Mouse (Mus musculus) left cerebral cortex, adult 11 months (tissue): ENCODE data around the gene Doc2a.
"Not testable (repeated sequence)": the region's sequence is repeated elsewhere in the genome, so short reads cannot be mapped to it uniquely, and the experiment has no call there.

Experiments used
- DNase-seq: peaks from one replicate; pipeline ENCODE4 v3.0.0; 2022; ENCODE audit warnings: low spot score

Doc2a gene

GRCm38 (mm10) chr7:126868003-126868402, 20.8 kb downstream of the Doc2a start:
- DNase-seq = no peak

DNA sequence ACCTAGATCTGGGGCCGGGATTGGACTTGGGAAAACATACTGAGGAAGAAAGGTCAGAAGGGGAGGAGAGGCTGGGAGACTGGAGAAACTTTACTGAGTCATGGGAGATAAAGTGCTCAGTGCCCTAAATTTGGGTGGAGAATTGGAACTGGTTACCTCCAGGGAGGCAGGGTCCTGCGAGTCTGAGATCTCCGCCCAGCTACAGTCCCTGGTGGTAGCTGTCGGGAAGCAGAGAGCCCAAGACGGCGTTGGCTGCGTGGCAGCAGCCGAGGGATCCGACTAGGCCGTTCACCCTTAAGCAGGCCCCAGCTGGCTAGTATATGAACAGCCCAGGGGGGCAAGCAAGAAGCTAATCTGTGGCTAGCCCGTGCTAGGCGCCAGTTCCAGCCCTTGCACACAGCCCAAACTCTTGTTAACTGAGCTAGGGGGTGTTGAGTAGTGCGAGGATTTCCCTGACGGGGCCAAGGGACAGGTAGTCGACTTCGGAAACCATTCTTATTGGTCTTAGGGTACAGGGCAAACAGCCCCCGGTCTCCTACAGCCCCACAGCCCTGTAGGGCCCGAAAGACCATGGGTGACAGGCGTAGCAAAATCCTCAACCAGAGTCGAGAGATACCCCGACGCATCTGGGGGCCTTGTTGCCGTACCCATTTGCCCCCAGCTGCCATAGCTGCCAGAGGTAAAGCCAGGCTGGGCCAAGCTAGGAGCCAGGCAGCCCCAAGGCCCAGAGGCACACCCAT, 22.7 kb downstream of the Doc2a start:
- no peak for DNase-seq

DNA sequence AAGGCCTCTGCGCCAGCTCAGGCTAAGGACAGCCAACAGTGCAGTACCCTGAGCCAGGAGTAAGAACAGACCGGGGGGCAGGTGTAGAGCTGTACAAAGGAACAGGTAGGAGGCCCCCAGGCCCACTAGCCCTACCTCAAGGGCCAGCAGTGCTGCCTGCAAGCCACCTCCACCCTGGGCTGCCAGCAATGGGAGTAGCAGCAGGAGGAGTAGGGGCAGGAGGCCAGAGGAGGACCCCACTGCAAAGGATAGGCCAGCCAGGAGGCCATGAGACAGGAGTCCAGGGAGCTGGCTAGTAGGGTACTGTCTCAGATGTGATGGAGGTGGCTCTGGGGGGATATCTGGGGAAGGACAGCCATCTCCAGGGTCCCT, 23.3 kb downstream of the Doc2a start:
- DNase-seq = no peak

DNA sequence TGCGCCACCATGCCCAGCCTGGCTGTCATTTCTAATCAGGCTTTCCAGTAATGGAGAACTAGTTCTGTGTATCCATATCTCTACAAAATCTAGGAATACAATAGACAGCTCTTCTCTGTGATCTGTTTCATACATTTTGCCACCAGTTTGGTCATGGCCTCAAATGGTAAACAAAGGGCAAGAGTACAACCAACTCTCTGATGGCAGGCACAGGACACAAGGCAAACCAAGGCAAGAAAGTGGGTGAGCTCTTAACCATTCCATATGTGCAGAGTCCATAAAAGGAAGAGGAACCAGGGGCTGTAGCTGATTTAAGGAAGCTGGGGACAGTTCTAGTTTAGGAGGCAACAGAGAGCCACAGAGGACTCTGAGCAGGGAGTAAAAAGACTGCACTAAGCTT, 30.0 kb downstream of the Doc2a start:
- no peak for DNase-seq

DNA sequence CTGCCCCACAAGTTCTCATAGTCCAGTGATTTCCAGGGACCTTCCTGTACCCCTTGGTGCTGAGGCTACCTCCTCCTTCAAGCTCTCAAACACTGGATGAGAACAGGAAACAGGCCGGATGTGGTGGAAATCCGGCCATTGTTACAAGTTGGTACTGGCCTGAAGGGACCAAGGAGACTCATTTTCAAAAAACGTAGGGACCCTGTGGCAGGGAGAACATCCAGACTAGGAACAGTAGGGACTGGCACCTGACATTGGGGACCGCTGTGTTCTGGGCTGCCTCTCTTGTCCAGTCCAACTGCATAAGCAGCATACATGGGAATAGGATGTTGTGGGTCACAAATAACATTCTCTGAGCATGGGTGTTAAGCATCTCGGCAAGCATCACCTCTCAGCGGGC, 33.8 kb downstream of the Doc2a start:
- no peak for DNase-seq

GRCm38 (mm10) chr7:126883731-126884181, 36.5 kb downstream of the Doc2a start:
- no peak for DNase-seq

DNA sequence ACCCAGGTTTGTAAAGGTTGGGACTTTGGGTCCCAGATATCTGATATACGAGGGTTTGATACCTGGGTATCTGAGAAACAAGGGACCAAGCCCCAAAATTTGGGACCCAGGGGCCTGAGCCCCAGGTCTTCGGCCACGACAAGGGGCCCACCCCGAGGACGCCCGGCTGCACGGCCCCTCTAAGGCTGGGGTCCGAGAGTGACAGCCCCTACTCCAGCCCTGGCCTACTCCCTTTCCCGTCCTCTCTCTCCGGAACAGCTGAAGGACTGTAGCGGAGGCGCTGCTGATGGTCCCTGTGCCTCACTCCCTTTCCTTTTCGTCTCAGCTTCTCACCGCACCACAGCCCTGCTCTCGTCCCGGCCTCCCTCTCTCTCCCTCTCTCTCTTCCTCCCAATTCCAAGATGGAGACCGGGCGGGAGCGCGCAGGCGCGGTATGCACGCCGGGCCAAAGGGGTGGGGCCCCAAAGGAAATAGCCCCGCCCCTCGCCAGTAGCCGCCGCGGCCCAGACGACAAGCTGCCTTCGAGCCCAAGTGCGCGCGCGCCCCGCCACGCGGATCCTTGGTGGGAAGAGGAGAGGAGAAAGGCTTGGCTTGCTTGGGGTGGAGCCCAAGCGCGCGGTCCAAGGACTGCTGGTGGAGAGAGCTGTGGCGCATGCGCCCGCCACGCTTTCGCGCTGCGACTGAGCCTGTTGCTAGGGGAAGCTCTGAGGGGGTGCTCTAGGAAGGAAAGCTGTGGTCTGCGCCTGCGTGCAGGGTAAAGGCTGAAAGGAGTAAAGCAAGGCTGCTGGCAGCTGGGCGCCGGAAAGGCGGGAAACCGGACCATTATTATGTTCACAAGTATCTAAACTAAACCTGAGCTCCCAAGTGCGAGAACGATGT, 37.3 kb downstream of the Doc2a start, which contains the start of gene Taok2:
TSS of gene Taok2 (minus strand) at position 418 of the 879 bp plus-strand sequence.
- peak; percentile 97 for DNase-seq

- no peak for DNase-seq
These were observed 40.1 kb downstream of the Doc2a start for GRCm38 (mm10) chr7:126887281-126887680.

DNA sequence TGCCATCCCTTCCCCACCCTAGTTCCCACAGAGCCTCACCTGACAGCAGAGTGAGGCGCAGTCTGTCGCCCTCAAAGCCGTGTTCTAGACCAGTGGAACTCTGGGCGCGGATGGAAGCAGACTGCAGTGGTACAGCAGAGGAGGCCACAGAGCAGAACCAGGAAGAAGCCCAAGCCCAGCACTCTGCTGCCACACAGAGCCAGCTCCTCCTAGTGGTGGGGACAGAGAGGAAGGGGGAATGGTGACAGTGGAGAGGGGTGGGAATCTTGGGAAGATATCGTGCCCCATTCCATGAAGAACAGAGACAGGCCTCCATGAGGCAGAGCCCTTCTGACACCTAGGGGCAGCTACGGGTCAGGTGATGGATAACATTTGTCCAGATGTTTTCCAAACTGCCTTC, 41.6 kb downstream of the Doc2a start:
- DNase-seq = no peak

- no peak for DNase-seq
These were observed 49.7 kb downstream of the Doc2a start for GRCm38 (mm10) chr7:126896912-126897311.

DNA sequence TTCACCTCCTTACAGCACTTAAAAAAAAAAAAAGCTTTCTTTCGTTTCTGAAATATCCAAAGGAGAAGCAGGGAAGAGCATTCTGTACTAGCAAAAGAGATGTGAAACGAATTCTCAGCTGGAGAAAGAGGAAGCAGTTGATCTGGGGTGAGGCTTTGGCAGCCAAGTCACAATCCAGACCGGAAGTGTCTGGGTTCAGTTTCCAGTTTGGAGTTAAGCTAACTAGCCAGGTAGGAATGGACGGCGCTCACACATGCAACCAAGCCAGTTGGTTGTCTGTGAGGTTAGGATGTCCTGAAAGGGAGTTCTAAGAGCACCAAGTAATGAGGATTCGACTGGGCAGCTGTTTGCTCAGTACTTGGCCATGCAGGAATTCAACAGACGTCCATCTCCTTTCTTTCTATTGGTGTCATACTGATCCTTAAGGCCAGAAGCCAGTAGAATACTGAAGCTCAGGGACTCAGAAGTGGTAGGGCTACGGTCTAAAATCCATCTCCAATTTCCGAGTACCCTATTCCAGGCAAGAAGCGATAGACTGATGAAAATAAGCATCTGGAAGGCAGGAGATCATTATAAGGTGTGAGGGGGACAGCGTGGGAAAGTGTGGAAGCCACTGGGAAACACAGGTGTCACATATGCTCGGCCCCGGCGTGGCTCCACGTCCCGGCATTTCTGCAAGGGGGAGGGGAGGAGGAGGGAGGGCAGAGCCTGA, 50.3 kb downstream of the Doc2a start:
- DNase-seq = no peak

DNA sequence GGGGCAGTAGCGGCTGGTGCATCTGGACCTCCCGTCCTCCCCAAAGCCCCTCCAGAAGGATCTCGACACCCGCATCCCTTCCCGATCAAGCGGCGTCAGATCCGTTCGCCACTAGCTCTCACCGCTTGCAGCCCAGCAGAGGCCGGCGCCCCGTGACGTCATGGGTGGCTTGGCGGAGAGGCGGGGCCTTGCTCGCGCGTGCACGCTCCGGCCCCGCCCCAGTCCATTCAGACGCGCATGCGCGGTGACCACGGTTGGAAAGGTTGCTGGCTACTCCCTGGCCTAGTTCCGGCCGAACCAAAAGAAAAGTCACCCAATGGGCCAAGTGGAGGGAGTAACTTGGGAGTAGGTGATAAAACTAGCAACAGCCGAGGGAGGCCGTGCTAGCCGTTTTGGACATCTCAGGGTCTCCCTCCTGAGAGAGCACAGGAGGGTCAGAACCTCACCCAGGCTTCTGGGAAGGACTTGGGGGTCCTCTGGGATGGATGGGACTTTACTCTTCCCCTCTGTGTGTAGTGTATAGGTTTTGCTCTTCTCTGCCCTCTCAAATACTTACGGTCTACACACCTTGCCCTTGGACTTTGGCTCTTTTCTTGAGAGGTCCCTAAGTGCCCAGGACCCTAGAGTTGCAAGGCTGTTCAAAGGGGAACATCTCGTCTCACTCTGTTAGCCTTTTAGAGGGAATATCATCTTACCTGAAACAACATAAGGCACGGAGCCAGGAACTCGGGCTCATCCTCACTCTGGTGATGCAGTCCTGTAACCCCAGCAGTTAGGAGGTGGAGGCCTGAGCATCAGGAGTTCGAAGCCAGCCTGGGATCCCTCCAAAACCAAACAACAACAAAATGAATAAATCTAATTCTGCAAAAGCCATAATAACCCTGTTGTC, 51.1 kb downstream of the Doc2a start:
- peak; percentile 87 for DNase-seq

- not testable (repeated sequence) for DNase-seq
These were observed 52.6 kb downstream of the Doc2a start for GRCm38 (mm10) chr7:126899781-126900180.
